Mouse (Mus musculus): ENCODE data around the gene Catsper1. TPM values are rescaled to one million over a fixed set of nuclear protein-coding genes. Genes with fewer than 3 reads are reported as not detected.

Catsper1 gene
- not detected in 2 replicates for polyA plus RNA-seq (2012; ENCODE audit: insufficient read depth, low replicate concordance)

GRCm38 (mm10) chr19:5335441-5335840 lies at the start of gene Catsper1:
TSS of gene Catsper1 (plus strand) at chr19:5335741.
- Histone ChIP-seq H3K27me3 (replicated peaks) (peaks cover 35% of the 10 kb centered on the region), H3K4me1 (peaks cover 9% of the 10 kb centered on the region), H3K4me3 (replicated peaks) (peak within 1 kb of the TSS; percentile 14), H3K36me3 (replicated peaks; ENCODE audit: low read length) (no peaks in the 10 kb centered on the region), H3K9me3 (no peaks in the 10 kb centered on the region)
- TF ChIP-seq GATA1 (IDR thresholded peaks at IDR 0.05; ENCODE audit: borderline replicate concordance, low read length) = no peak
- no peak for TF ChIP-seq FLI1 (IDR thresholded peaks at IDR 0.05; ENCODE audit: low read length)

GRCm38 (mm10) chr19:5294972-5295735 lies 40.4 kb upstream of the Catsper1 start, which contains the start of gene Sf3b2:
TSS of gene Sf3b2 (minus strand) at chr19:5295455.
- Histone ChIP-seq H3K27me3 (replicated peaks) (peaks cover 19% of the 10 kb centered on the region), H3K4me1 (peaks cover 40% of the 10 kb centered on the region), H3K36me3 (replicated peaks; ENCODE audit: low read length) (peaks cover 41% of the 10 kb centered on the region), H3K4me3 (replicated peaks) (peak within 1 kb of the TSS; percentile 98), H3K9me3 (no peaks in the 10 kb centered on the region)
- TF ChIP-seq FLI1 (IDR thresholded peaks at IDR 0.05; ENCODE audit: low read length) = peak; percentile 82
- TF ChIP-seq GATA1 (IDR thresholded peaks at IDR 0.05; ENCODE audit: borderline replicate concordance, low read length) = no peak

- H3K4me3 ChIP-seq (replicated peaks) = peak overlapping the region; percentile 98
- H3K36me3 ChIP-seq (replicated peaks; ENCODE audit: low read length) = peaks cover 36% of the 10 kb centered on the region
- H3K27me3 ChIP-seq (replicated peaks) = peaks cover 24% of the 10 kb centered on the region
- TF ChIP-seq GATA1 (IDR thresholded peaks at IDR 0.05; ENCODE audit: borderline replicate concordance, low read length) (no peak), FLI1 (IDR thresholded peaks at IDR 0.05; ENCODE audit: low read length) (no peak)
- H3K9me3 ChIP-seq = no peaks in the 10 kb centered on the region
- peaks cover 45% of the 10 kb centered on the region for H3K4me1 ChIP-seq
These were observed 39.8 kb upstream of the Catsper1 start for GRCm38 (mm10) chr19:5295736-5296075.

GRCm38 (mm10) chr19:5296630-5297029 lies 38.9 kb upstream of the Catsper1 start:
- peaks cover 26% of the 10 kb centered on the region for H3K36me3 ChIP-seq (replicated peaks; ENCODE audit: low read length)
- H3K9me3 ChIP-seq = no peaks in the 10 kb centered on the region
- peaks cover 27% of the 10 kb centered on the region for H3K27me3 ChIP-seq (replicated peaks)
- H3K4me3 ChIP-seq (replicated peaks) = no peak overlapping the region
- peaks cover 46% of the 10 kb centered on the region for H3K4me1 ChIP-seq
- TF ChIP-seq GATA1 (IDR thresholded peaks at IDR 0.05; ENCODE audit: borderline replicate concordance, low read length) (no peak), FLI1 (IDR thresholded peaks at IDR 0.05; ENCODE audit: low read length) (no peak)

- Histone ChIP-seq H3K36me3 (replicated peaks; ENCODE audit: low read length) (peaks cover 11% of the 10 kb centered on the region), H3K9me3 (no peaks in the 10 kb centered on the region), H3K4me3 (replicated peaks) (no peak within 1 kb of the TSS), H3K4me1 (peaks cover 56% of the 10 kb centered on the region), H3K27me3 (replicated peaks) (peaks cover 27% of the 10 kb centered on the region)
- TF ChIP-seq GATA1 (IDR thresholded peaks at IDR 0.05; ENCODE audit: borderline replicate concordance, low read length) (no peak), FLI1 (IDR thresholded peaks at IDR 0.05; ENCODE audit: low read length) (no peak)
These were observed 37.4 kb upstream of the Catsper1 start, which contains the start of gene Gal3st3 for GRCm38 (mm10) chr19:5297903-5298800. TSS of gene Gal3st3 (plus strand) at chr19:5298331.

- peaks cover 32% of the 10 kb centered on the region for H3K27me3 ChIP-seq (replicated peaks)
- H3K9me3 ChIP-seq = no peaks in the 10 kb centered on the region
- H3K4me1 ChIP-seq = peaks cover 52% of the 10 kb centered on the region
- no peaks in the 10 kb centered on the region for H3K36me3 ChIP-seq (replicated peaks; ENCODE audit: low read length)
- no peak for TF ChIP-seq FLI1 (IDR thresholded peaks at IDR 0.05; ENCODE audit: low read length)
- H3K4me3 ChIP-seq (replicated peaks) = no peak overlapping the region
These were observed 35.0 kb upstream of the Catsper1 start for GRCm38 (mm10) chr19:5300588-5300987.

- Histone ChIP-seq H3K9me3 (peaks cover 12% of the 10 kb centered on the region), H3K36me3 (replicated peaks; ENCODE audit: low read length) (no peaks in the 10 kb centered on the region), H3K4me1 (peaks cover 44% of the 10 kb centered on the region), H3K27me3 (replicated peaks) (peaks cover 47% of the 10 kb centered on the region), H3K4me3 (replicated peaks) (no peak overlapping the region)
- TF ChIP-seq GATA1 (IDR thresholded peaks at IDR 0.05; ENCODE audit: borderline replicate concordance, low read length) (no peak), FLI1 (IDR thresholded peaks at IDR 0.05; ENCODE audit: low read length) (no peak)
These were observed 33.1 kb upstream of the Catsper1 start for GRCm38 (mm10) chr19:5302455-5302854.

- Histone ChIP-seq H3K4me3 (replicated peaks) (no peak overlapping the region), H3K36me3 (replicated peaks; ENCODE audit: low read length) (no peaks in the 10 kb centered on the region), H3K4me1 (peaks cover 34% of the 10 kb centered on the region), H3K9me3 (peaks cover 18% of the 10 kb centered on the region), H3K27me3 (replicated peaks) (peaks cover 32% of the 10 kb centered on the region)
- TF ChIP-seq FLI1 (IDR thresholded peaks at IDR 0.05; ENCODE audit: low read length) (no peak), GATA1 (IDR thresholded peaks at IDR 0.05; ENCODE audit: borderline replicate concordance, low read length) (no peak)
These were observed 29.3 kb upstream of the Catsper1 start for GRCm38 (mm10) chr19:5306279-5306678.

- Histone ChIP-seq H3K9me3 (peaks cover 18% of the 10 kb centered on the region), H3K27me3 (replicated peaks) (peaks cover 33% of the 10 kb centered on the region), H3K4me1 (peaks cover 27% of the 10 kb centered on the region), H3K4me3 (replicated peaks) (peak overlapping the region; percentile 77), H3K36me3 (replicated peaks; ENCODE audit: low read length) (no peaks in the 10 kb centered on the region)
- TF ChIP-seq GATA1 (IDR thresholded peaks at IDR 0.05; ENCODE audit: borderline replicate concordance, low read length) (no peak), FLI1 (IDR thresholded peaks at IDR 0.05; ENCODE audit: low read length) (no peak)
These were observed 28.4 kb upstream of the Catsper1 start for GRCm38 (mm10) chr19:5306968-5307734.

All from megakaryocyte, embryonic 14.5 days (primary cell).